Mouse (Mus musculus): ENCODE measurements around the gene Lin7a.

DNA sequence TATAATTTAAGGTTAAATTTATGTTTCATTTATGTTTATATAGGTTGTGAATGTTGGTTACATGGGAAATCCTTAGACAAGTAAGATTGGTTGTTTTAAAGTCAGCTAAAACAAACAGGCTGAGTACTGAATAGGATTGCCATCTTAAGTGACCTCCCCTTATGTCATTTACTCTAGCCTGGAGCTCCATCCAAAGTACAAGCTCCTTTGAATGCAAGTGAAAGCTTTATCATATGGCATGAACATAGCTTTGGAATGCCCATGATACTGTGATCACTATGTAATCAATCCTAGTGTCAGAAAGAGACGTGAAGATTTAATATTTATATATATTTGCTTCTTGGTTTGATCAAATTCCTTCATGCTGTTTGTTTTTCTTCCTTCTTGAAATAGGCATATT, 31.0 kb upstream of the Lin7a start:
- TF ChIP-seq GATA1 (IDR thresholded peaks at IDR 0.05; ENCODE audit: borderline replicate concordance, low read length) (no peak), FLI1 (IDR thresholded peaks at IDR 0.05; ENCODE audit: low read length) (no peak)

All from megakaryocyte, embryonic 14.5 days (primary cell).